Mouse (Mus musculus): ENCODE measurements at regions not wholly inside any gene's neighbourhood (a gene's known extent, or its start where the extent isn't known, plus 50 kb on each side); places are given as distances from the start of the nearest gene placed in this dataset.

GRCm38 (mm10) chr2:30676833-30677459, 82.1 kb downstream of the Cstad start:
- DNase-seq (ENCODE audit: low spot score in 2 of 2), result peak in 1 of 2 experiments; percentile 40

GRCm38 (mm10) chr2:30676450-30676832, 81.6 kb downstream of the Cstad start:
- DNase-seq (ENCODE audit: low spot score in 2 of 2), result no peak

- no peak for DNase-seq (ENCODE audit: low spot score in 2 of 2)
Observed at GRCm38 (mm10) chr2:30675839-30676238, 81.0 kb downstream of the Cstad start.

GRCm38 (mm10) chr2:30670836-30671586, 76.2 kb downstream of the Cstad start:
- DNase-seq (ENCODE audit: low spot score in 2 of 2), result no peak

- no peak for DNase-seq (ENCODE audit: low spot score in 2 of 2)
Observed at GRCm38 (mm10) chr2:30667468-30667867, 72.6 kb downstream of the Cstad start.

GRCm38 (mm10) chr2:30661147-30661546, 66.3 kb downstream of the Cstad start:
- DNase-seq (ENCODE audit: low spot score in 2 of 2), result no peak

- no peak for DNase-seq (ENCODE audit: low spot score in 2 of 2)
Observed at GRCm38 (mm10) chr2:30660613-30660991, 65.8 kb downstream of the Cstad start.

GRCm38 (mm10) chr2:30659836-30660612, 65.2 kb downstream of the Cstad start:
- DNase-seq (ENCODE audit: low spot score in 2 of 2), result no peak

- peak; percentile 27 to 32 for DNase-seq (ENCODE audit: low spot score in 2 of 2)
Observed at GRCm38 (mm10) chr2:30658844-30659555, 64.2 kb downstream of the Cstad start.

Measured in spleen, postnatal 10 days (tissue).